Mouse (Mus musculus) bone marrow macrophage, adult 2 months (primary cell): ENCODE data around the gene Klf6.

Experiments used
- CTCF ChIP-seq: IDR thresholded peaks from 2 replicates; pipeline ENCODE4 v1.5.1; 2012; ENCODE audit warnings: low read depth, mild to moderate bottlenecking, low read length, moderate library complexity
- POLR2A ChIP-seq: IDR thresholded peaks from 2 replicates; pipeline ENCODE4 v1.6.1; 2012; ENCODE audit warnings: mild to moderate bottlenecking, low read depth, low read length, borderline replicate concordance

- TF ChIP-seq POLR2A (no peak), CTCF (no peak)
Observed at GRCm38 (mm10) chr13:5895851-5896250, 34.6 kb downstream of the Klf6 start.
